Mouse (Mus musculus) bone marrow, adult 2 months (tissue): ENCODE measurements at regions not wholly inside any gene's neighbourhood (a gene's known extent, or its start where the extent isn't known, plus 50 kb on each side); places are given as distances from the start of the nearest gene placed in this dataset.

ENCODE experiments used
- CTCF ChIP-seq: fragments of 200-500 bp; IDR thresholded peaks from 2 replicates; pipeline ENCODE4 v1.5.1; 2011; ENCODE audit warnings: low read length, control low read depth; ENCODE audit not compliant: control insufficient read depth, insufficient read depth
- POLR2A ChIP-seq: fragments of 200-500 bp; IDR thresholded peaks from 2 replicates; pipeline ENCODE4 v1.6.1; 2011; ENCODE audit warnings: low read depth, mild to moderate bottlenecking, control low read depth, low read length, borderline replicate concordance; ENCODE audit not compliant: control insufficient read depth

DNA sequence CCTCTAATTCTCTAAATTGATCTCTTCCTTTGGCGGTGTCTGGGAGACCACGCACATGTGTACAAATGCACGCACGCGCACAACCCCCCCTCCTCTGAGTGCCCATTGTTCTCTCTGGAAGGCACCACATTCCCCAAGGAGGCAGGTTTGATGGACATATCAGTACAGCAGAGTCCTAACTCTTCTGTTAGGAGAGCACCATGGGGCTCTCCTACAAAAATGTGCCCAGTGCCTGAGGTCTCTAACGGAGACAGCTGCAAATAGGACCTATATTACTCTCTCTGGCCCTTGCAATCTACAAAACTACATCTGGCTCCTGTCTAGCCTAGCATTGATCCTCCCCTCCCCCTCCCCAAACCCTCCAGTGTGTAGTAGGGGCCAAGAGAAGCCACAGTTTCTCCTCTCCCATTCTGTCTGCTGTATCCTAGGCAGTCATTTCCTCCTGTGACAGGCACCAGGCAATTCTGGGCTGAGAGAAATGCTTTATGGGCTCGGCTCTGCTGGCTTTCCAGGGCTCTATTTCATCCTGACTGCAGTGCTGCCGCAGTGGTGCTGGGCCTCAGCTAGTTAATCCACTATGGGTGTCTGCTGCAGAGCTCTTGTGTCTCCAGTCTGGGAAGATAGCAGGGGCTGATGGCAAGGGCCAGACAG is 340.6 kb downstream of the Rps24 start:
- no peak for TF ChIP-seq CTCF
- TF ChIP-seq POLR2A, result no peak
